Mouse (Mus musculus): Measurements from ENCODE around the gene Dgkh.

DNA sequence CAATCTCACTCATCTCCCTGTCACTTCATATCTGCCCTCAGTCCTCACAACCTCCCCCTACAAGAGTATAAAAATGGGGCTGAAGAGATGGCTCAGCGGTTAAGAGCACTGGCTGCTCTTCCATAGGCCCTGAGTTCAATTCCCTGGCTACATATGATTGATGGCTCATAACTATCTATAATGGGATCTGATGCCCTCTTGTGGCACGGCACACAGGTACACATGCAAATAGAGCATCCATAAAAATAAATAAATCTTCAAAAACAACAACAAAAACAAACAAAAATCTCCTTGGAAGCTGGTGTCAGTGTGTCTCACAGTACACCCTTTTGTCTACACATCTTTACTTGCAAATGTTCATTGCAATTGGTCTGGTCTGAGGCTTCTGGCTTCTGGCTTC, 207.5 kb downstream of the Dgkh start:
- TF ChIP-seq CTCF (conservative IDR thresholded peaks at IDR 0.05; ENCODE audit: low read length) = no peak
- TF ChIP-seq POU5F1 (IDR thresholded peaks at IDR 0.05; ENCODE audit: borderline replicate concordance, low read length) = no peak
- TF ChIP-seq NANOG (IDR thresholded peaks at IDR 0.05; ENCODE audit: borderline replicate concordance, low read length) = no peak
